Mouse (Mus musculus) intestine, embryonic 16.5 days (tissue): ENCODE results near the gene Rasl11b. TPM values are rescaled to one million over a fixed set of nuclear protein-coding genes. Genes with fewer than 3 reads are reported as not detected.

Experiments
- ATAC-seq: fragments of 200-750 bp; cut with Nextera tagmentation; 2 replicates; pipeline ENCODE4 v1.8.0; 2017; ENCODE audit warnings: moderate TSS enrichment, moderate library complexity
- H3K27ac ChIP-seq: fragments of 300-500 bp; sonication (generic); 2 replicates; pipeline ENCODE4 v1.5.1; 2014; ENCODE audit warnings: mild to moderate bottlenecking, low read length
- H3K27me3 ChIP-seq: fragments of 300-500 bp; sonication (generic); replicated peaks from 2 replicates; pipeline ENCODE4 v1.6.1; 2014; ENCODE audit warnings: low read length, control low read depth, mixed read lengths; ENCODE audit not compliant: control insufficient read depth, insufficient read depth
- H3K36me3 ChIP-seq: fragments of 300-500 bp; sonication (generic); 2 replicates; pipeline ENCODE4 v1.6.1; 2014; ENCODE audit warnings: low read length, control low read depth; ENCODE audit not compliant: control insufficient read depth, insufficient read depth
- H3K4me1 ChIP-seq: fragments of 300-500 bp; sonication (generic); 2 replicates; pipeline ENCODE4 v1.6.1; 2014; ENCODE audit warnings: low read length, control low read depth, mixed read lengths; ENCODE audit not compliant: control insufficient read depth, insufficient read depth
- H3K4me2 ChIP-seq: fragments of 300-500 bp; sonication (generic); 2 replicates; pipeline ENCODE4 v1.6.1; 2014; ENCODE audit warnings: low read depth, low read length, control low read depth
- H3K4me3 ChIP-seq: fragments of 300-500 bp; sonication (generic); 2 replicates; pipeline ENCODE4 v1.5.1; 2014; ENCODE audit warnings: mild to moderate bottlenecking, low read length
- H3K9ac ChIP-seq: fragments of 300-500 bp; sonication (generic); 2 replicates; pipeline ENCODE4 v1.6.1; 2014; ENCODE audit warnings: low read depth, low read length
- H3K9me3 ChIP-seq: fragments of 300-500 bp; sonication (generic); 2 replicates; pipeline ENCODE4 v1.6.1; 2016; ENCODE audit warnings: low read length, control low read depth; ENCODE audit not compliant: control insufficient read depth
- WGBS: fragments of 180-500 bp; shearing (Covaris S2); extraction: QIAGEN DNeasy Blood & Tissue Kit; methylation state at CpG from one replicate; pipeline ENCODE4 v1.1.7; 2014; 5-methylcytosine and 5-hydroxymethylcytosine counted together
- polyA plus RNA-seq: library from polyadenylated mRNA; unstranded; fragments of >200 nt; fragmentation: Nextera tagmentation; extraction: Ambion mirVana; gene quantifications from 2 replicates; pipeline ENCODE4 v1.2.1, GENCODE M21; 2015

Rasl11b gene
- polyA plus RNA-seq, 1 experiment from 2014 or later, result 37.6 TPM

DNA sequence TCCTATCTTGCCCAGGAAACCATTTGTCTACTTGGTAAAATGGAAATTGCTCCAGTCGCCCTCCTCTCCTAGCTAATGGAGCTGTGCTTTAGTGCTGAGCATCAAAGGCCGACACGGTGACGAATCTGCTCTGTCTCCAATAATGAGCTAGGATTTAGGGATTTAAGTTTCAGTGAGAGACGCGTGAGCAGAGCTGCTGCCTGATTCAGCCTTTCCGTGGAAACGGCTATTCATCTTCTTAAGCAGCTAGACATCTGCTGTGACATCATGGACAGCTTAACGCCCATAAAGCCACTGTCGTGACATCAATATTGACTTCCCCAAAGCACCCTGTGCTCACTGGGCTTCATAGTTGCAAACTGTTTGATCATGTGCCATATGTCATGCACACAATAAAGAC is 14.9 kb upstream of the Rasl11b start:
- WGBS, result 50% methylated on average over 10 of the region's 10 CpGs

GRCm38 (mm10) chr5:74183118-74183517 is 12.0 kb upstream of the Rasl11b start:
- no peaks in the 10 kb centered on the region for H3K27me3 ChIP-seq
- no peak overlapping the region for H3K4me3 ChIP-seq
- no peak overlapping the region for H3K4me2 ChIP-seq
- no peak for ATAC-seq
- H3K9me3 ChIP-seq, result no peaks in the 10 kb centered on the region
- H3K9ac ChIP-seq, result no peak overlapping the region
- no peaks in the 10 kb centered on the region for H3K4me1 ChIP-seq
- no peak overlapping the region for H3K27ac ChIP-seq
- 55% methylated on average over 10 of the region's 10 CpGs for WGBS
- no peaks in the 10 kb centered on the region for H3K36me3 ChIP-seq

More for the DNA sequence above, 14.9 kb upstream of the Rasl11b start:
- H3K9me3 ChIP-seq, result no peaks in the 10 kb centered on the region
- no peak overlapping the region for H3K9ac ChIP-seq
- no peak overlapping the region for H3K4me3 ChIP-seq
- no peak for ATAC-seq
- H3K4me2 ChIP-seq, result no peak overlapping the region
- peaks cover 13% of the 10 kb centered on the region for H3K4me1 ChIP-seq
- H3K27ac ChIP-seq, result no peak overlapping the region
- no peaks in the 10 kb centered on the region for H3K36me3 ChIP-seq
- H3K27me3 ChIP-seq, result no peaks in the 10 kb centered on the region

- Histone ChIP-seq H3K27ac (no peak overlapping the region), H3K9ac (no peak overlapping the region), H3K9me3 (no peaks in the 10 kb centered on the region), H3K27me3 (no peaks in the 10 kb centered on the region), H3K36me3 (no peaks in the 10 kb centered on the region), H3K4me1 (no peaks in the 10 kb centered on the region), H3K4me2 (no peak overlapping the region), H3K4me3 (no peak overlapping the region)
- ATAC-seq, result 0 out of 2 replicates have a peak, but pooled peaks have one; percentile 40
- 65% methylated on average over 9 of the region's 9 CpGs for WGBS
Observed at GRCm38 (mm10) chr5:74184607-74185006, 10.5 kb upstream of the Rasl11b start.

DNA sequence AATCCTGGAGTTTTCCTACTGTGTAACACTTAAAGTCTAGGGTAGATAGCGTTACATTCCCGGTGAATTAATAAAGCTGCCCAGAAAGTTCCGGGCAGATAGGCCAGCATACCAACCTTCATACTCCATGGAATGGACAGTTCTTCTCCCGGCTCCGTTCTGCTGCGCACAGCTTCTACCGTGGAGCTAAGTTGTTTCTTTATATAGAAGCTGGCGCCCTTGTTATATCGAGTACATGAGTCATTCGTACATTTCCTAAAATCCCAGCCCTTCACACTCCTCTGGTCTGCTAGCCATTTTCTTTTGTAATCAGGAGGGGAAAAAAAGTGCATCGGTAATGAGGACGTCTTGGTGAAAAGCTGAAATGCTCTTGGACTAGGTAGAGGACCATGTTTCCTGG is 7.0 kb upstream of the Rasl11b start:
- H3K4me3 ChIP-seq, result no peak overlapping the region
- 0 out of 2 replicates have a peak, but pooled peaks cover 5% of the 10 kb centered on the region for H3K4me1 ChIP-seq
- 89% methylated on average over 12 of the region's 12 CpGs for WGBS
- H3K4me2 ChIP-seq, result no peak overlapping the region
- no peaks in the 10 kb centered on the region for H3K27me3 ChIP-seq
- no peak for ATAC-seq
- no peak overlapping the region for H3K27ac ChIP-seq
- H3K9me3 ChIP-seq, result no peaks in the 10 kb centered on the region
- no peaks in the 10 kb centered on the region for H3K36me3 ChIP-seq
- H3K9ac ChIP-seq, result no peak overlapping the region

DNA sequence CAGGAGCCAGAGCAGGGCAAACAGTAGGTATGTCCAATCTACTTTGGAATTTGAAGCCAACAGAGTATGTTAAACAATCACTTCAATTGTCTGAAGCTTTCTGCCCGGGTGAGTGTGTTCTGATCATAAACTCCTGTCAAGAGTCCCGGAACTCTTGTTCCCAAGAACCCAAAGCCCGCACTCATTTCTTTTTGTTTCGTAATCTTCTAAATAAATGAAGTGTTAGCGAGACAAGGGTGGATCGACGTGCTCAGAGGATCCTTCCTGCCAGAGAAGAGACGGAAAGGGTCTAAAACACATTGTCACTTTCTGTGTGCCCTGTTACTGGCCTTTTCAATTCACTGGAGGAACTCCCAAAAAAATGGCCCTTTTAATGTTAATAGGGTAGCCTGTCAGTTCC is 6.2 kb upstream of the Rasl11b start:
- Histone ChIP-seq H3K36me3 (no peaks in the 10 kb centered on the region), H3K27ac (no peak overlapping the region), H3K4me1 (peaks cover 10% of the 10 kb centered on the region), H3K27me3 (no peaks in the 10 kb centered on the region), H3K4me2 (no peak overlapping the region), H3K4me3 (no peak overlapping the region), H3K9ac (no peak overlapping the region), H3K9me3 (no peaks in the 10 kb centered on the region)
- WGBS, result 66% methylated on average over 8 of the region's 8 CpGs
- ATAC-seq, result no peak

- no peak overlapping the region for H3K4me2 ChIP-seq
- H3K4me1 ChIP-seq, result peaks cover 17% of the 10 kb centered on the region
- no peak overlapping the region for H3K4me3 ChIP-seq
- no peaks in the 10 kb centered on the region for H3K27me3 ChIP-seq
- no peaks in the 10 kb centered on the region for H3K36me3 ChIP-seq
- ATAC-seq, result no peak
- H3K27ac ChIP-seq, result no peak overlapping the region
- no peak overlapping the region for H3K9ac ChIP-seq
- 70% methylated on average over 9 of the region's 9 CpGs for WGBS
- H3K9me3 ChIP-seq, result no peaks in the 10 kb centered on the region
Observed at GRCm38 (mm10) chr5:74189484-74190160, 5.5 kb upstream of the Rasl11b start.

GRCm38 (mm10) chr5:74190161-74190491 is 5.0 kb upstream of the Rasl11b start:
- Histone ChIP-seq H3K9me3 (no peaks in the 10 kb centered on the region), H3K4me2 (no peak overlapping the region), H3K27ac (no peak overlapping the region), H3K9ac (no peak overlapping the region), H3K4me1 (peaks cover 20% of the 10 kb centered on the region), H3K27me3 (no peaks in the 10 kb centered on the region), H3K36me3 (no peaks in the 10 kb centered on the region), H3K4me3 (no peak overlapping the region)
- WGBS, result 49% methylated on average over 9 of the region's 9 CpGs
- no peak for ATAC-seq

DNA sequence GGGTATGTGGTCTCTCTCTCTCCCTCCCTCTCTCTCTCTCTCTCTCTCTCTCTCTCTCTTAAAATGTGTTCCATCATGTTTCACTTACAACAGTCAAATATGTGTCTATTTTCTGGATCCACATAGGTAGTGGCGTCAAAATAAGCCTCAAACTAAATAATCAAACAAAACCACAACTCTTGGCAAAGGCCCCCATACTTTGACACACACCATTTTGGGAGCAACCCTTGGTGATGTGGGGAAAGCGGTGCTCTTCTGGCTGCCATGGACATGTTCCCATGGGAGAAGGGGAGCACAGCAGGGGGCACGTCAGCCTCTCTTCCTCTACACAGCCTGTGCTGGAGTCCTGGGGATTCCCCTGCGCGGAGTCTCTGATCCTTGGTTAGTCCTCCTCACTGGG is 4.2 kb upstream of the Rasl11b start:
- Histone ChIP-seq H3K4me3 (no peak overlapping the region), H3K9ac (no peak overlapping the region), H3K27me3 (no peaks in the 10 kb centered on the region), H3K27ac (no peak overlapping the region), H3K9me3 (no peaks in the 10 kb centered on the region), H3K4me2 (no peak overlapping the region), H3K4me1 (peaks cover 20% of the 10 kb centered on the region), H3K36me3 (no peaks in the 10 kb centered on the region)
- ATAC-seq, result no peak
- WGBS, result 91% methylated on average over 5 of the region's 5 CpGs

DNA sequence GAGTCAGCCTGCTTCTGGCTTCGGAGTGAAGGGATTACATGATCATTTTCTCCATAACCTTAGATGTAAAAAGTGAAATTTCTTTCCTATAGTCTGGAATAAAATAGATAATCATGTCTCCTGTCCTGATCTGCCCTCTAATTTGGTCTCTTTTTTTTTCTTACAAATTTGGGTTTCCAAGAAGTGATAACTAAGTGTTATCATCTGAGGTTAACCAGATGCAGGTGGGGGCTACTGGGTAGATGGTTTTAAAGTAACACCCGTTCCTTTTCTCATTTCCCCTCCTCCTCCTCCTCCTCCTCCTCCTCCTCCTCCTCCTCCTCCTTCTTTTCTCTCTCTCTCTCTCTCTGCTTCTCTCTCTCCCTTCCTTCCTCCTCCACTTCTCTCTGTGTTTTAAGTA is 2.1 kb upstream of the Rasl11b start:
- H3K36me3 ChIP-seq, result peaks cover 1% of the 10 kb centered on the region; the same call in 1 of the 2 replicates
- ATAC-seq, result no peak
- H3K4me1 ChIP-seq, result peaks cover 37% of the 10 kb centered on the region
- H3K4me2 ChIP-seq, result no peak overlapping the region
- WGBS, result 51% methylated on average over 2 of the region's 2 CpGs
- no peak overlapping the region for H3K9ac ChIP-seq
- H3K9me3 ChIP-seq, result no peaks in the 10 kb centered on the region
- H3K4me3 ChIP-seq, result no peak overlapping the region
- H3K27me3 ChIP-seq, result no peaks in the 10 kb centered on the region
- H3K27ac ChIP-seq, result no peak overlapping the region

DNA sequence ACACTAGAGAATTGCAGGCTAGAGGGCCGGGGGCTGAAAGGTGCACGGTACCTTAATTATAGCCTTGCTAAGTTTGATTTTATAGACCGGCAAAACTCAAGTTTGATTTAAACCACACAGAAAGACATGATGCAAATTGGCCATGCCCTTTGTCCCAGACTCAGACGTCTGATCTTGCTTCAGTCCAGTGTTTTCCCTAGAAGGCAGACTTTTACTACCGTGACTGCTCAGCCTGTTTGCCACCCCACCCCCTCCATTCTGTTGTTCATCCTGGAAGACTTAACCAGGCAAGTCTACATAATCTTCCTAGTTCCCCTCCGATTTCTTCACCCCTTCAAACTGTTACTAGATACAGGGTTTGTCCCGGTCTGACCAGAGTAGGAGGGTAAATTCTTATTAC is 1.5 kb upstream of the Rasl11b start:
- WGBS, result 34% methylated on average over 7 of the region's 7 CpGs
- Histone ChIP-seq H3K9me3 (no peaks in the 10 kb centered on the region), H3K4me1 (peaks cover 39% of the 10 kb centered on the region), H3K27ac (peak overlapping the region; percentile 59), H3K4me2 (peak overlapping the region; percentile 99), H3K27me3 (no peaks in the 10 kb centered on the region), H3K9ac (no peak overlapping the region), H3K4me3 (no peak overlapping the region), H3K36me3 (peaks cover 6% of the 10 kb centered on the region)
- peak; percentile 13; the same call in 1 of the 2 replicates for ATAC-seq
